Mouse (Mus musculus): ENCODE results near the gene Ubash3b. TPM values are rescaled to one million over a fixed set of nuclear protein-coding genes. Genes with fewer than 3 reads are reported as not detected.

Ubash3b gene
- 2.1 TPM for polyA plus RNA-seq (2014; fragmentation: Illumina TruSeq; extraction: RNeasy Lipid Tissue Mini Kit (QIAGEN cat#74804); ENCODE audit: low read depth, low replicate concordance)

DNA sequence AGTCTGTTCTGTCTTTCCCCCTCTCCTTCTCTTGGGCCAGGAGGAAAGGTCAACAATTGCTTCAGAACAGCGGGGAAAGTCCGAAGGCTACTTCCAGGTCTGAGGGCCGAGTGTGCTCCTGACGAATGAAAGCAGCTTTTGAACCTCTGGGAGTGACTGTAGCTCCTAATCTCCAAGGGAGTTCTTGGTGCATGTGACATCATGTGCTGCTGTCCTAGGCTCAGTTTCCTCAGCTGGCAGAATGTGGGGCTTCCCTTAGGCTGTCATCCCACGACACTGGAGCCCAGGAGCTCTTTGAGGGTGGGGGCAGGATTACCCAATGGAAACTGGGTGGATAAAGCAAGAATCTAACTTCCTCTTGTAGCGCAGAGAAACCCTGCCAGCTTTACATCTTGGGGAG, at the start of gene Ubash3b:
Gene Ubash3b (minus strand): TSS at position 285 of the 400 bp plus-strand sequence.

DNA sequence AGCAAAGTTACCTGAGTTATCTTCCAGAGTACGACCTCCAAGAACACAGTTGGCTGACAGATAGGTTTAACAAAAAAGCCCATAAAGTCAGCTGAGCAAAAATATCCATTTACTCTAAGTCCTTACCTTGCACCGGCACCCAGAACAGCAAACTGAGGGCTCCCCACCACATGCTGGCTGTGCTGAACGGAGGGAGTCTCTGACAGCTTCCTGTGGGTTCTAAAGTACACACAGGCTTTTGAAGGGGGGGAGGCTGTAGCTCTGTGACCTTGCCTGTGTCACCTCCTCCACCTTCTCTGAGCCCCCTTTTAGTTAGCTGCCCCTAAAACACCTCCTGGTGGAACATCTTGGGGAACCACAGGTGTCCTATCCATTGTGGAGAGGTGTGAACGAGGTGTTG, 157.1 kb downstream of the Ubash3b start, which contains the start of gene Crtam:
Gene Crtam (minus strand): TSS at position 214 of the 400 bp plus-strand sequence.

DNA sequence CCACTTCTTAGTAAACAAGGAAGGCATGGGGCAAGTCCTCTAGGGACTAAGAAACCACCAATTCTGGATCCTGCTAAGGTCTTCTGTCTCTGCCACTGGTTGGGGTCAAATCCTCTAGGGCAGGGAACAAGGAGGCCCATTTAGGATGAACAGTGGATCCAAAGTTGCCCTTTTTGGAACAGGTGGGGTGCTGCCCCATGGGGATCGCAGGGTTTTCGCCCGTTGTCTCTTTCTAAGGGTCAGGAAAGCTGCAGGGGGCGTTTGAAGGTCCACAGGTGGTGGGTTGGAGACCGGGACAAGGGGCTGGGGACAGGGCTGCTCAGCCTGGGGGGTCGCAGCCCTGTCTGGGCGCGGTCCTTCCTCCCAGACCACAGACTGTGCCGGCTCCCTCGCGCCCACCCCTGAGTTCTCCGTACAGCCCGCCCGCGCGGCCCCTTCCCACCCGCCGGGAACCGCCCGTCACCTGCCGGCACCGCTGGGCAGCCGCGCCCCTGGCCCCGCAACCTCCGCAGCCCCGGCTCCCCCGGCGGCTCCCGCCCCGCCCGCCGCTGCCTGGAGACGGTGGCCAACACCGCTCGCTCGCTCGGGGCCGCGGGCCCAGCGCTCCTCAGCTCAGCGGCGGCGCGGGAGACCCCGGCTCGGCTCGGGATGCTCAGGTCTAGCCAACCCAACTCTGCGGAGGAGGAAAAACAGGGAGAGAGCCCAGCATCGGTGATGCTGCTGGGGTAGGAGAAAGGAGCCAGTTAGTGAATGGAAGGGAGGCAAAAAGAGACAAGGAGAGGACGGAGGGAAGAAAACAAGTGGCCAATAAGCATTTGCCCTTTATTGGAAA, 197.7 kb downstream of the Ubash3b start, which contains the start of gene Jhy:
Gene Jhy (minus strand): TSS at position 533 of the 832 bp plus-strand sequence.

Other genes starting within 250 kb of the Ubash3b start
- gene Jhy, start 197.6 kb downstream of the Ubash3b start, polyA plus RNA-seq (2014; fragmentation: Illumina TruSeq; extraction: RNeasy Lipid Tissue Mini Kit (QIAGEN cat#74804); ENCODE audit: low read depth, low replicate concordance), result not detected
- not detected for gene Crtam, start 157.1 kb downstream of the Ubash3b start, polyA plus RNA-seq (2014; fragmentation: Illumina TruSeq; extraction: RNeasy Lipid Tissue Mini Kit (QIAGEN cat#74804); ENCODE audit: low read depth, low replicate concordance)